Mouse (Mus musculus) myocyte (in vitro differentiated cells): Measurements from ENCODE around the gene Ampd2.

Source experiments
- MAX ChIP-seq: IDR thresholded peaks from one replicate; pipeline ENCODE4 v1.6.1; 2011; ENCODE audit warnings: low read depth, mild to moderate bottlenecking, control low read depth
- POLR2A ChIP-seq: IDR thresholded peaks from one replicate; pipeline ENCODE4 v1.6.1; 2011; ENCODE audit warnings: low read depth, mild to moderate bottlenecking, control low read depth, moderate library complexity; ENCODE audit not compliant: insufficient read length

GRCm38 (mm10) chr3:108128520-108128919 lies 42.1 kb upstream of the Ampd2 start:
- TF ChIP-seq MAX (no peak), POLR2A (no peak)
